Mouse (Mus musculus) E14TG2a.4 (cell line): ENCODE measurements at regions not wholly inside any gene's neighbourhood (a gene's known extent, or its start where the extent isn't known, plus 50 kb on each side); places are given as distances from the start of the nearest gene placed in this dataset.

ENCODE experiments used
- H3K27me3 ChIP-seq: 2 replicates; pipeline ENCODE4 v1.6.1; 2014; ENCODE audit warnings: low read length, control low read depth; ENCODE audit not compliant: insufficient read depth
- H3K36me3 ChIP-seq: 2 replicates; pipeline ENCODE4 v1.6.1; 2014; ENCODE audit warnings: low read length, control low read depth; ENCODE audit not compliant: insufficient read depth
- H3K4me1 ChIP-seq: replicated peaks from 2 replicates; pipeline ENCODE4 v1.6.1; 2014; ENCODE audit warnings: low read depth, low read length, control low read depth
- H3K4me3 ChIP-seq: replicated peaks from 2 replicates; pipeline ENCODE4 v1.5.1; 2014; ENCODE audit warnings: mild to moderate bottlenecking, low read length
- H3K9me3 ChIP-seq: 2 replicates; pipeline ENCODE4 v1.6.1; 2014; ENCODE audit warnings: low read length, control low read depth
- CTCF ChIP-seq: conservative IDR thresholded peaks from 2 replicates; pipeline ENCODE4 v1.5.1; 2014; ENCODE audit warnings: low read length
- NANOG ChIP-seq: IDR thresholded peaks from 2 replicates; pipeline ENCODE4 v1.6.1; 2014; ENCODE audit warnings: borderline replicate concordance, low read length, mixed read lengths
- POU5F1 ChIP-seq: IDR thresholded peaks from 2 replicates; pipeline ENCODE4 v1.6.1; 2014; ENCODE audit warnings: low read length, borderline replicate concordance

DNA sequence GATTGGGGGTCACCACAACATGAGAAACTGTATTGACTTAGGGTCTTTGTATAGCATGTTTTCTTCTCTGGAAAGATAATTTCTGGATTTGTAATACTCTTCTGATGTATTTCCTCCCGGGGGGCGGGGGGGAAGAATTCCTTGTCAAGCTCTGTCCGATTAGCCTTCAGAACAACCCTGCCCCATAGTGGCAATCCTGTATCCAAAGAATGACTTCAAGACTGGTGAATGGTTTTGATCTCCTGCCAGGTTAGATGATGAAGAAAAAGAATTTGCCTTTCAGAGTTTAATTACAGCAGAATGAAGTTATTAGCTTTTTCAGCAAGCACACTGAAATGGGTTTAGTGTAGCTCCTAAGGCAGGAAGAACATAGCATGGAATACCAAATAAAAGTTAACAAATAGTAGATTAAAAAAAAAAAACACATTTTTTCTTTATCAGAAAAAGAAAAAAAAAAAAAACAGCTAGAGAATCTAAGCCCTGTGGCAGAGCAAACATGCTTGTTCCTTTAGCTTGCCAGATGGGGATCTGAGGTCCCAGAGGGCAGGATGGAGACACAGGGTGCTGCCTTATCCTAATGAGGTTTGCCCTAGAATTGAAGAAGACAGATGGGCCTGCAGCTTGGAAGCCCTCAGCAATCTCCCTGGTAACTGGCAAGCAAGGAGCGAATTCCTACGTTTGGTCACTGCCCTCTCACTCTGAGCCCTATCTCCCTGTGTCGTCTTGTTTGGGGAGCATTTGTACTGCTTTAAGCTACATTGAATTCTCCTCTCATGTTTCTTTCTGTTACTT, 280.9 kb upstream of the Gm9972 start:
- Histone ChIP-seq H3K9me3 (no peaks in the 10 kb centered on the region), H3K27me3 (no peaks in the 10 kb centered on the region), H3K4me1 (no peaks in the 10 kb centered on the region), H3K4me3 (no peak overlapping the region), H3K36me3 (no peaks in the 10 kb centered on the region)
- TF ChIP-seq NANOG (no peak), POU5F1 (no peak), CTCF (no peak)

DNA sequence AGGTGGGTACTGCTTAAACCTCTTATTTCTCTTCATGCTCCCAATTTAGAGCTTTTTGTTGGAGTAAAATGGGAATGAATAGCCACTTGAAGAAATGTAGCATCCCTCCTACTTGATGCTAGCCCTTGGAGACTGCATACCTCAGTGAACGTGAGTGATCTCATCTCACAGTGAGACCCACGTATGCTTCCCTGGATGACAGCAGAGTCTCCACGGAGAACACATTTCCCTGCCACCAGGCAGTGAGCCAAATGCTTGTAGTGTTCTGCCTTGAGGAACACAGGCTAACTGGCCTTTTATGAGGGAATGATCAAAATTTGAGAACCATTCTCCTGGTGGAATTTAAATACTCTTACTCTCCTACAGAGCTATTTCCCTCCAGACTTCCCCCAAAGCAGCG, 280.1 kb upstream of the Gm9972 start:
- no peaks in the 10 kb centered on the region for H3K36me3 ChIP-seq
- no peak for TF ChIP-seq POU5F1
- no peak for TF ChIP-seq NANOG
- TF ChIP-seq CTCF = no peak
- H3K4me1 ChIP-seq = no peaks in the 10 kb centered on the region
- H3K9me3 ChIP-seq = no peaks in the 10 kb centered on the region
- no peaks in the 10 kb centered on the region for H3K27me3 ChIP-seq
- no peak overlapping the region for H3K4me3 ChIP-seq

DNA sequence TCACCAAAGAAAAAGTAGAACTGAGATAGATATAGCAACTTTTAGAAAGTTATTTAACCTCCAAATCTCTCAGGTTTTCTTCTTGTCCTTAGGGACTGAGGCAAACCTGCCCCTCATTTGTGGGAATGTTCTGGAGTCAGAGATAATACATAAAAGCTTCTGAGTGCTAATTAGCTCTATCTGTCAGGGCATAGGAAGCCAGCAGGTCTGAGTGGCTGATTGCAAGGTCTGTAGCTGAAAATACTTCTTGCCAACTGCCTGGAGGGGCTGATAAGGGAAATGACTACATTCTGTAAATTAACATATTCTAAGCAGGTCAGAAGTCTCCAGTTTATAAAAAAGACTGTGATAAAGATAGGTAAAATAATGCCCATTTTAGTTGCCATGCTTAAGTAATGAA, 270.3 kb upstream of the Gm9972 start:
- Histone ChIP-seq H3K4me3 (no peak overlapping the region), H3K27me3 (no peaks in the 10 kb centered on the region), H3K36me3 (no peaks in the 10 kb centered on the region), H3K4me1 (no peaks in the 10 kb centered on the region), H3K9me3 (no peaks in the 10 kb centered on the region)
- TF ChIP-seq POU5F1 (no peak), NANOG (no peak), CTCF (no peak)

DNA sequence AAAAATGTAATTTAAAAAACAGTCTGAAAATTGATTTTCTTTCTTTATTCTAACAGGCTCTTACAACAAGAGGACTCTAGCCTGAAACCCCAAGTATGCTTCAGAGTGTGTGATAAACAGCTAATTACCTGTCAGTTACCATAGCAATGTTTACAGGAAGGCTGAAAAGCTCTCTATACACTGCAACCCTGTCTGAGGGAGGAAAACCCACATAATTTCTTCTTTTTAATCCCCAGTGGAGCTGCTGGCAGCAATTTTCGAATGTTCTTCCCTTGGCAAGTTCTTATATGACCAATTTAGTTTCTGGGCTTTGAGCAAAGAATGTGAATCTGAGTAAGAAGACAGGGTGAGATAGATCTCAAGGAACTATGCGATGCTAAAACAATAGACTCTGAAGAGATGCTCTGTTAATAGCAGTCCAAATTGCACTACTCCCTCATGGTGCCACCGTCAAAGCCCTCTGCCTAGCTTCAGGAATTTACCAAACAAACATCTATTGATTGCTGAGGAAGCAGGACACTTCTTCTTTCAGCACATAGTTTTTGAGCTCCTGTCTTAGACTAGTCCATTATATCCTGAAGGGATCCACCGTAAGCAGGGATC, 260.4 kb upstream of the Gm9972 start:
- no peaks in the 10 kb centered on the region for H3K4me1 ChIP-seq
- no peak overlapping the region for H3K4me3 ChIP-seq
- no peaks in the 10 kb centered on the region for H3K9me3 ChIP-seq
- H3K27me3 ChIP-seq = no peaks in the 10 kb centered on the region
- TF ChIP-seq NANOG (no peak), CTCF (no peak), POU5F1 (no peak)
- H3K36me3 ChIP-seq = no peaks in the 10 kb centered on the region

DNA sequence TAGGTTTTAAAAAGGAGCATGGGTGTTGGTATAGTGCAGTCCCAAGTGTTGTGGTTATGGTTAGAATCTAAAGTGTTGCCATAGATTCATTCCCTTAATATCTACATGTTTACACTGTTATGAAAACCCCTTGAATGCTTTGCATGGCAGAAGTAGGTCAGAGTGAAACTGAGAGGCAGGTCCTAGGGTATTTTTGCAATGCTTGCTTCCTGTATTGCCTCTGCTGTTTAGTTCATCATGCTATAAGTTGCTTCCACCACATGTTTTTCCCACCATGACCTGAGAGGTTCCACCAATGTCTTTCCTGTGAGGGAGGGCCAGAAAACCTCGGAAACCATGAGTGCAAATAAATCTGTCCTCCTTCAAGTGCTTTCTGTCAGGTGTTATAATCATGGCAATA, 224.1 kb upstream of the Gm9972 start:
- Histone ChIP-seq H3K36me3 (no peaks in the 10 kb centered on the region), H3K27me3 (no peaks in the 10 kb centered on the region), H3K4me3 (no peak overlapping the region), H3K9me3 (no peaks in the 10 kb centered on the region), H3K4me1 (no peaks in the 10 kb centered on the region)
- TF ChIP-seq NANOG = no peak
- no peak for TF ChIP-seq POU5F1
- TF ChIP-seq CTCF = no peak

DNA sequence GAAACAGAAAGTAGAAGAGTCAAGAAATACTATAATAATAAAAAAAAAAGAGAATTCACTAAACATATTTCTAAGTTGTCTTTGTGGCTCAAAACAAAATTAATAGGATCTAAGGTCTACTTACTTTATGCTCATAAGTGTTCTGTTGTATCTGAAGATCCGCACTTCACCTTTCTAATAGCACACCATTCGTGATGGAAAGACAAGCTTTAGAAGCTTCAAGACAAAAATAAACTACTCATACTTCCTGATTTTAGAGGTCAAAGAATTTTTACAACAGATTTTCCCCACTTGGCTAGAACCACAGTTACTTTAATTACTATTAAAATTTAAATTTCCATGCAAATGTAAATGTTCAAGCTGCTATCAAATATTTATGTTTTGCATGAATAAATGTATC, 219.8 kb upstream of the Gm9972 start:
- Histone ChIP-seq H3K27me3 (no peaks in the 10 kb centered on the region), H3K9me3 (no peaks in the 10 kb centered on the region), H3K36me3 (no peaks in the 10 kb centered on the region), H3K4me3 (no peak overlapping the region), H3K4me1 (no peaks in the 10 kb centered on the region)
- TF ChIP-seq CTCF = no peak
- no peak for TF ChIP-seq NANOG
- no peak for TF ChIP-seq POU5F1

DNA sequence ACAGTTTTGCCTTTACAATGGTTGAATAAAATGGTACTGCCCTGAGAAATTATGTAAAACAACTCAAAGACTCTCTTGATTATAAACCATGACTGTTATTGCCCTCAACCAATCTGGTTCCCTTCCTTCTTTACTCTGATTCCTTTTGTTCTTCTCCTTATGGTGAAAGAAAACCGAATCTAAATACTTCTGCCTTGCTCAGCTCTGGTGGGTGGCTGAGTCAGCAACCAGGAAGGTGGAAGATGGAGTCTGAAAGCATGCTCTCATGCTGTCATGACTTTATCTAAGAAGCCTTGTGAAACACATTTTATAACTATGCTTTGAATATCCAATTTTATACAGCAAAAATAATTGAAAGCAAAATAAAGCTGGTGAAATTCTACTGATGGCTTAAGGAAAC, 212.7 kb upstream of the Gm9972 start:
- TF ChIP-seq POU5F1 = no peak
- H3K4me1 ChIP-seq = no peaks in the 10 kb centered on the region
- H3K36me3 ChIP-seq = no peaks in the 10 kb centered on the region
- no peaks in the 10 kb centered on the region for H3K9me3 ChIP-seq
- no peak overlapping the region for H3K4me3 ChIP-seq
- no peaks in the 10 kb centered on the region for H3K27me3 ChIP-seq

DNA sequence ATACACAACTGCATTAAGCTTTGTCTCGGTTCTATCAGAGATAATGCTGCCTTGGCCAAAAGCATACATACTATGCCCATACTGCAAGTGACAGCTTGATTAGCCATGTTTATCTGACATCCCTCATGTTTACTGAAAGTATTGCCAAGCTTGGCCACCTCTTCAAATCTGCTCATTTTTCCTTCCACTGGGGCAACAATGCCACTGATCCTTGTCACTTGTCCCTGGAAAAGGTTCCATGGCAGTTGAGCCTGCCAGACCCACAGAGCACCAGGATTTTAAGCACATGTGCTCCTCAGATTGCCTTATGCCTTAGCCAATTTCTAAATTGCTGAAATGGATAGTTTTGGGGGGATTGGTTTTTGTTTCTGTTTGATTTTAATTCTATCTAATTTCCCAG, 189.8 kb upstream of the Gm9972 start:
- Histone ChIP-seq H3K27me3 (no peaks in the 10 kb centered on the region), H3K9me3 (no peaks in the 10 kb centered on the region), H3K36me3 (no peaks in the 10 kb centered on the region), H3K4me1 (no peaks in the 10 kb centered on the region), H3K4me3 (no peak overlapping the region)
- TF ChIP-seq CTCF (no peak), NANOG (no peak), POU5F1 (no peak)

DNA sequence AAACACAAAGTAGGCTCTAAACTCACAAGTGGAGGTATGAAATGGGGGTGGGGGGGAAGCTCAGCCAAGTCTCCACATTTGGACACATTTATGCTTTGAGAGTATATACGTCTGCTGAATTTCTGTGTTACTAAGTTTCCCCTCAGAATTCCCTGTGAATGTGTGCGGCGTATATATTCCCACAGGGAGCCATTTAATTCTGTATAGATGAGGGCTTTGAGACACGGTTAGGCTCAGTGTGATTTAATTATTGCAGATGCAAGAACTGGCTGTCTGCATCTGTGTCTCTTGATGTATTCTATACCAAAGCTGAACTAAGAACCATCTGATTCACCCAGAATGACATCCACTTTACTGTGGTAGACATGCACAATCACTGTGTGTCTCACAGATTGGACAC, 181.1 kb upstream of the Gm9972 start:
- Histone ChIP-seq H3K36me3 (no peaks in the 10 kb centered on the region), H3K4me3 (no peak overlapping the region), H3K4me1 (no peaks in the 10 kb centered on the region), H3K9me3 (no peaks in the 10 kb centered on the region), H3K27me3 (no peaks in the 10 kb centered on the region)
- no peak for TF ChIP-seq NANOG
- TF ChIP-seq CTCF = no peak
- no peak for TF ChIP-seq POU5F1
